Mouse (Mus musculus): Measurements from ENCODE around the gene Olfr452.

DNA sequence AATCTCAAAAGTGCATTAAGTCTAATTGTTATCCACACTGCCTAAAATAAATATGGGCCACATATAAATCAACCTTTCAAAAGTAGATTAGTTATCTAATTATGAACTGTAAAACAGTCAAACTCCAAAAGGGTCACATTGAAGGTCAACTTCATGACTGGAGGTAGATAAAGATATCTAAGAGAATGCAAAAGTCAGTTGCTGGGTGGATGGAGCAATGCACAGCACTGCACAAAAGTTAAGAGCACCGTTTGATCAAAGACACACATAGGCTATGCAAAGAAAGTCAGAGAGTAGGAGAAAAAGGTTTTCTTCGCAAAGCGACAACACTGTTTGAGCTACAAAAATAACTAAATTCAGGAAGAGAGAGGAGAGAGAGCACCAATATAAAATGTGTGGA is 10.1 kb downstream of the Olfr452 start:
- TF ChIP-seq CTCF (IDR thresholded peaks at IDR 0.05; ENCODE audit: borderline replicate concordance, extremely low read depth, insufficient read depth, insufficient read length) = no peak
- TF ChIP-seq POLR2A (IDR thresholded peaks at IDR 0.05; ENCODE audit: borderline replicate concordance, extremely low read depth, insufficient read depth, insufficient read length, poor library complexity, severe bottlenecking) = no peak

All from brain, embryonic 14.5 days (tissue).